Mouse (Mus musculus) heart, embryonic 11.5 days (tissue): Measurements from ENCODE around the gene Lsg1. TPM values are rescaled to one million over a fixed set of nuclear protein-coding genes. Genes with fewer than 3 reads are reported as not detected.

Experiments used
- ATAC-seq: fragments of 200-750 bp; cut with Nextera tagmentation; replicated peaks from 2 replicates; pipeline ENCODE4 v1.8.0; 2017; ENCODE audit warnings: moderate library complexity; ENCODE audit not compliant: insufficient number of reproducible peaks, low FRiP score, low TSS enrichment
- H3K27ac ChIP-seq: fragments of 300-500 bp; sonication (generic); 2 replicates; pipeline ENCODE4 v1.5.1; 2014; ENCODE audit warnings: mild to moderate bottlenecking, low read depth, low read length
- H3K27me3 ChIP-seq: fragments of 300-500 bp; sonication (generic); 2 replicates; pipeline ENCODE4 v1.6.1; 2014; ENCODE audit warnings: mild to moderate bottlenecking, low read length, mixed read lengths; ENCODE audit not compliant: control insufficient read depth, insufficient read depth
- H3K36me3 ChIP-seq: fragments of 300-500 bp; sonication (generic); 2 replicates; pipeline ENCODE4 v1.6.1; 2014; ENCODE audit warnings: mild to moderate bottlenecking, low read length, moderate library complexity, mixed read lengths; ENCODE audit not compliant: control insufficient read depth, insufficient read depth
- H3K4me1 ChIP-seq: fragments of 300-500 bp; sonication (generic); 2 replicates; pipeline ENCODE4 v1.6.1; 2014; ENCODE audit warnings: low read length; ENCODE audit not compliant: control insufficient read depth, insufficient read depth
- H3K4me2 ChIP-seq: fragments of 300-500 bp; sonication (generic); 2 replicates; pipeline ENCODE4 v1.6.1; 2014; ENCODE audit warnings: mild to moderate bottlenecking, moderate library complexity
- H3K4me3 ChIP-seq: fragments of 300-500 bp; sonication (generic); 2 replicates; pipeline ENCODE4 v1.5.1; 2014; ENCODE audit warnings: low read depth, low read length
- H3K9ac ChIP-seq: fragments of 300-500 bp; sonication (generic); 2 replicates; pipeline ENCODE4 v1.6.1; 2014; ENCODE audit warnings: mild to moderate bottlenecking, low read depth, low read length, moderate library complexity
- H3K9me3 ChIP-seq: fragments of 300-500 bp; sonication (generic); replicated peaks from 2 replicates; pipeline ENCODE4 v1.6.1; 2016; ENCODE audit warnings: low read length; ENCODE audit not compliant: control insufficient read depth
- WGBS: fragments of 180-500 bp; shearing (Covaris S2); extraction: QIAGEN DNeasy Blood & Tissue Kit; methylation state at CpG from one replicate; pipeline ENCODE4 v1.1.7; 2014; ENCODE audit not compliant: insufficient replicate concordance; 5-methylcytosine and 5-hydroxymethylcytosine counted together
- polyA plus RNA-seq: library from polyadenylated mRNA; unstranded; fragments of >200 nt; fragmentation: Nextera tagmentation; extraction: Ambion mirVana; gene quantifications from 2 replicates; pipeline ENCODE4 v1.2.1, GENCODE M21; 2014

The Lsg1 gene
- polyA plus RNA-seq, 1 experiment from 2014 or later = 47.8 TPM

- Histone ChIP-seq H3K4me3 (no peak overlapping the region), H3K4me2 (peak overlapping the region; percentile 12; the same call in 1 of the 2 replicates), H3K9ac (no peak overlapping the region), H3K27ac (peak overlapping the region; percentile 67), H3K4me1 (peaks cover 36% of the 10 kb centered on the region), H3K36me3 (no peaks in the 10 kb centered on the region), H3K9me3 (no peaks in the 10 kb centered on the region), H3K27me3 (no peaks in the 10 kb centered on the region)
- ATAC-seq = no peak
- WGBS = 34% methylated on average over 8 of the region's 8 CpGs
Measured at GRCm38 (mm10) chr16:30512375-30513049, 74.9 kb downstream of the Lsg1 start.

GRCm38 (mm10) chr16:30511563-30512340 lies 75.6 kb downstream of the Lsg1 start:
- Histone ChIP-seq H3K36me3 (no peaks in the 10 kb centered on the region), H3K27me3 (no peaks in the 10 kb centered on the region), H3K9me3 (no peaks in the 10 kb centered on the region), H3K4me2 (peak overlapping the region; percentile 84), H3K9ac (peak overlapping the region; percentile 94; the same call in 1 of the 2 replicates), H3K27ac (peak overlapping the region; percentile 95), H3K4me1 (peaks cover 39% of the 10 kb centered on the region), H3K4me3 (peak overlapping the region; percentile 69; the same call in 1 of the 2 replicates)
- no peak for ATAC-seq
- WGBS = 78% methylated on average over 13 of the region's 13 CpGs

GRCm38 (mm10) chr16:30510504-30511451 lies 76.6 kb downstream of the Lsg1 start:
- no peaks in the 10 kb centered on the region for H3K9me3 ChIP-seq
- H3K27ac ChIP-seq = peak overlapping the region; percentile 95
- peak overlapping the region; percentile 94 for H3K9ac ChIP-seq
- peaks cover 42% of the 10 kb centered on the region for H3K4me1 ChIP-seq
- peak; percentile 74 for ATAC-seq
- peak overlapping the region; percentile 84 for H3K4me2 ChIP-seq
- no peaks in the 10 kb centered on the region for H3K36me3 ChIP-seq
- no peaks in the 10 kb centered on the region for H3K27me3 ChIP-seq
- 3% methylated on average over 44 of the region's 44 CpGs for WGBS
- H3K4me3 ChIP-seq = peak overlapping the region; percentile 69

Other genes with a start within 250 kb of the Lsg1 start
- 14.3 TPM in 2 replicates for gene Atp13a3, start 181.6 kb downstream of the Lsg1 start, polyA plus RNA-seq
- 16.4 and 17.2 TPM in 2 replicates for gene Tmem44, start 36.8 kb downstream of the Lsg1 start, polyA plus RNA-seq
- gene Fam43a, start 12.1 kb upstream of the Lsg1 start, polyA plus RNA-seq = 5.7 and 6.6 TPM in 2 replicates